Mouse (Mus musculus) regulatory T cell (primary cell): ENCODE results near the gene Cspg4.

Experiments
- in situ Hi-C: fragments of 300-600 bp; cut with MboI, MseI; formaldehyde crosslinking; loops from one replicate; pipeline ENCODE4 v1.15.1; 2025; ENCODE audit warnings: high pct_unique_total_duplicates

Cspg4 gene

GRCm38 (mm10) chr9:56864216-56864729 is 560 bp upstream of the Cspg4 start, which contains the start of gene Odf3l1:
Gene Odf3l1, minus strand, starts transcription at chr9:56864679.
- in situ Hi-C loops: no loop called here

GRCm38 (mm10) chr9:56865673-56866400 is 1.0 kb downstream of the Cspg4 start:
- in situ Hi-C loops: no loop called here

- in situ Hi-C loops: no loop called here
Measured at GRCm38 (mm10) chr9:56866430-56866829, 1.6 kb downstream of the Cspg4 start.

- in situ Hi-C loops: no loop called here
Measured at GRCm38 (mm10) chr9:56868292-56868691, 3.5 kb downstream of the Cspg4 start.

GRCm38 (mm10) chr9:56869552-56869951 is 4.7 kb downstream of the Cspg4 start:
- in situ Hi-C loops: no loop called here

GRCm38 (mm10) chr9:56870778-56871177 is 5.9 kb downstream of the Cspg4 start:
- in situ Hi-C loops: no loop called here

GRCm38 (mm10) chr9:56871191-56871590 is 6.4 kb downstream of the Cspg4 start:
- in situ Hi-C loops: no loop called here

- in situ Hi-C loops: no loop called here
Measured at GRCm38 (mm10) chr9:56872105-56872903, 7.5 kb downstream of the Cspg4 start.

GRCm38 (mm10) chr9:56873097-56873496 is 8.3 kb downstream of the Cspg4 start:
- in situ Hi-C loops: no loop called here

- in situ Hi-C loops: no loop called here
Measured at GRCm38 (mm10) chr9:56876784-56877183, 12.0 kb downstream of the Cspg4 start.

GRCm38 (mm10) chr9:56877284-56877683 is 12.5 kb downstream of the Cspg4 start:
- in situ Hi-C loops: no loop called here

- in situ Hi-C loops: no loop called here
Measured at GRCm38 (mm10) chr9:56880790-56881189, 16.0 kb downstream of the Cspg4 start.

- in situ Hi-C loops: no loop called here
Measured at GRCm38 (mm10) chr9:56881539-56882082, 16.8 kb downstream of the Cspg4 start.

GRCm38 (mm10) chr9:56882283-56882682 is 17.4 kb downstream of the Cspg4 start:
- in situ Hi-C loops: no loop called here

- in situ Hi-C loops: no loop called here
Measured at GRCm38 (mm10) chr9:56882818-56883217, 18.0 kb downstream of the Cspg4 start.

- in situ Hi-C loops: no loop called here
Measured at GRCm38 (mm10) chr9:56883470-56883869, 18.6 kb downstream of the Cspg4 start.

GRCm38 (mm10) chr9:56884328-56884727 is 19.5 kb downstream of the Cspg4 start:
- in situ Hi-C loops: no loop called here

- in situ Hi-C loops: no loop called here
Measured at GRCm38 (mm10) chr9:56886113-56886512, 21.3 kb downstream of the Cspg4 start.

GRCm38 (mm10) chr9:56886601-56887000 is 21.8 kb downstream of the Cspg4 start:
- in situ Hi-C loops: no loop called here

- in situ Hi-C loops: no loop called here
Measured at GRCm38 (mm10) chr9:56887581-56887980, 22.7 kb downstream of the Cspg4 start.

GRCm38 (mm10) chr9:56889817-56890216 is 25.0 kb downstream of the Cspg4 start:
- in situ Hi-C loops: no loop called here

- in situ Hi-C loops: no loop called here
Measured at GRCm38 (mm10) chr9:56890522-56891250, 25.9 kb downstream of the Cspg4 start.
